Mouse (Mus musculus): Measurements from ENCODE around the gene 4930555G01Rik. TPM values are rescaled to one million over a fixed set of nuclear protein-coding genes. Genes with fewer than 3 reads are reported as not detected.
"Not testable (repeated sequence)": the region's sequence is repeated elsewhere in the genome, so short reads cannot be mapped to it uniquely, and the experiment has no call there.

The 4930555G01Rik gene
- total RNA-seq (2012; rRNA removed) = not detected in 2 replicates
- not detected for polyA plus RNA-seq (2012; ENCODE audit: insufficient read depth in 1 of 2, insufficient read length in 2 of 2, low read depth in 1 of 2, low replicate concordance in 2 of 2, missing spikeins in 1 of 2)

DNA sequence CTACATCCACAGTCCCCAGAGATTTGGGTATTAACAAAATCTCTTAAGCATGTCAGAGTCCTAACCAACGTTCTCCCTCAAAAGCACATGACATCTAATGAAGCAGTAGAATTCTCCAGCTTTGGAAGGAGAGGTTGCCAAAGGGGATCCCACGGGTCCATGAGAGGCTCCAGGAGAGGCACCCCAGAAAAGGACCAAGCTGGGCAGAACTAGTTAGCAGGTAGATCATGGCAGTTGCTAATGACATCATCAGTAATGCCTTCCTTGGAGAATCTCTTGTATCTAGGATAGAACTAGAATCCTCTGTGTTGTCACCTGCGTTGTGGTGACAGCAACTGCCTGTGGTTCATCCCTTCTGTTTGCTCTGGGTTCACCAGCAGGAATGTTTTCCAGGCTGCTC, at the start of gene 4930555G01Rik:
4930555G01Rik (plus strand) TSS at position 301 of the 400 bp plus-strand sequence.
- not testable (repeated sequence) for H3K27ac ChIP-seq (ENCODE audit: control insufficient read depth, low read depth, low read length); H3K79me2 ChIP-seq (ENCODE audit: control insufficient read depth, insufficient read depth, low read length, poor library complexity); H3K36me3 ChIP-seq (ENCODE audit: control insufficient read depth in 1 of 2, insufficient read depth in 2 of 2, low read length in 2 of 2)

DNA sequence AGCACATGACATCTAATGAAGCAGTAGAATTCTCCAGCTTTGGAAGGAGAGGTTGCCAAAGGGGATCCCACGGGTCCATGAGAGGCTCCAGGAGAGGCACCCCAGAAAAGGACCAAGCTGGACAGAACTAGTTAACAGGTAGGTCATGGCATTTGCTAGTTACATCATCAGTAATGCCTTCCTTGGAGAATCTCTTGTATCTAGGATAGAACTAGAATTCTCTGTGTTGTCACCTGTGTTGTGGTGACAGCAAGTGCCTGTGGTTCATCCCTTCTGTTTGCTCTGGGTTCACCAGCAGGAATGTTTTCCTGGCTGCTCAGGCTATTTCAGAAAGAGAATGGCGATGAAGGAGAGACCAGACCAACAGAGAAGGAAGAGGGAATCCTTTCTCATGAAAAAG, 34.8 kb upstream of the 4930555G01Rik start, which contains the start of gene Gm3298:
Gm3298 (plus strand) TSS at position 301 of the 400 bp plus-strand sequence.
- not testable (repeated sequence) for DNase-seq (ENCODE audit: low read depth, low spot score); H3K4me3 ChIP-seq (ENCODE audit: control insufficient read depth in 1 of 2, insufficient read depth in 1 of 2, low read depth in 2 of 2, low read length in 2 of 2); H3K27ac ChIP-seq (ENCODE audit: control insufficient read depth, low read depth, low read length); H3K4me1 ChIP-seq (ENCODE audit: control insufficient read depth in 1 of 2, insufficient read depth in 2 of 2, low read length in 2 of 2); H3K9me3 ChIP-seq (replicated peaks; ENCODE audit: insufficient read depth, low read length); H3K9ac ChIP-seq (ENCODE audit: control insufficient read depth, low read depth, low read length, poor library complexity, severe bottlenecking); H3K36me3 ChIP-seq (ENCODE audit: control insufficient read depth in 1 of 2, insufficient read depth in 2 of 2, low read length in 2 of 2); H3K79me2 ChIP-seq (ENCODE audit: control insufficient read depth, insufficient read depth, low read length, poor library complexity); H3K27me3 ChIP-seq (ENCODE audit: control insufficient read depth in 1 of 2, insufficient read depth in 2 of 2, low read length in 2 of 2)

More for the DNA sequence above, at the start of gene 4930555G01Rik:
- not testable (repeated sequence) for DNase-seq (ENCODE audit: low read depth, low spot score); H3K27me3 ChIP-seq (ENCODE audit: control insufficient read depth in 1 of 2, insufficient read depth in 2 of 2, low read length in 2 of 2); H3K9ac ChIP-seq (ENCODE audit: control insufficient read depth, low read depth, low read length, poor library complexity, severe bottlenecking); H3K9me3 ChIP-seq (replicated peaks; ENCODE audit: insufficient read depth, low read length); H3K4me3 ChIP-seq (ENCODE audit: control insufficient read depth in 1 of 2, insufficient read depth in 1 of 2, low read depth in 2 of 2, low read length in 2 of 2); H3K4me1 ChIP-seq (ENCODE audit: control insufficient read depth in 1 of 2, insufficient read depth in 2 of 2, low read length in 2 of 2)

DNA sequence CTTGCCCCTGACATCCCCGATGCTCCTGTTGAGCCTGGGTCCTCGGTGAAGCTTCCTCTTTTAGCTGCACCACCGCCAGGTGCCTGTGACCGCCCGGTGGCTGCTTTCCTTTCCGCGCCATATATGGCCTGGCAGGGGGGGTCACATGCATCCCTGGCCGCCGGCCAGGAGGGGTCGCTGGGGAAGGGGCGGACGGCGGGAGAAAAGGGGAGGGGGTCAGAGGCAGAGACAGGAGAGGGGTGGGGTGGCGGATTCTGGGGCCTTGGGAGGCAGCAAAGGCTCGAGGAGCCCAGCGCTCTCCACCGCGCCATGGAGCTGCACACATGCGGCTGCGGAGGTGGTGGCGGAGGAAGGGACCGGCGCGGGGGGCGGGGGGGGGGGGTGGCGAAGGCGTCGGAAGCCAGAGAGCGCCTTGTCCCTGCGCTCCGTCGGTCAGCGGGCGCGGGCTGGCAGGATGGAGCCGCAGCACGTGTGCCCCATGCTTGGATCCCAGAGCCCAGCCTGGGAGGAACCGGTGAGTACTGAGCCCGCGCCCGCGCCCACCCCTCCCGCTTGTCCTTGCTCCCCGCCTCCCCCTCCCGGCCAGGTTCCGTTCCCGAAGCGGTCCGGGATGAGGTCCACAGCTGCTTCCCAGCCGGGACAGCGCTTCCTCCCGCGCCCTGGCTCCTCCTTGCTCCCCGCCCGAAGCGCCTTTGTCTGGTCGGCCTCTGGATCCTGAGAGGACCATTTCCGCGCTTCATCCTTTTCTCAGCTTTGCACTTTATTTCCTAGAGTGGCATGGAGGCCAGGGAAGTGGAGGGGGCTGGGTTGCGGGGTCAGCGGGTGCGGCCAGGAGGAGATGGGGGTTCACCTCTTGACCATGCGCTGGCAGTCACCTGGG, 20.4 kb downstream of the 4930555G01Rik start, which contains the start of gene Gm8281:
Gm8281 (plus strand) TSS at position 430 of the 880 bp plus-strand sequence.
- not testable (repeated sequence) for H3K9me3 ChIP-seq (replicated peaks; ENCODE audit: insufficient read depth, low read length); H3K79me2 ChIP-seq (ENCODE audit: control insufficient read depth, insufficient read depth, low read length, poor library complexity); H3K9ac ChIP-seq (ENCODE audit: control insufficient read depth, low read depth, low read length, poor library complexity, severe bottlenecking); H3K27ac ChIP-seq (ENCODE audit: control insufficient read depth, low read depth, low read length); H3K4me3 ChIP-seq (ENCODE audit: control insufficient read depth in 1 of 2, insufficient read depth in 1 of 2, low read depth in 2 of 2, low read length in 2 of 2); DNase-seq (ENCODE audit: low read depth, low spot score); H3K4me1 ChIP-seq (ENCODE audit: control insufficient read depth in 1 of 2, insufficient read depth in 2 of 2, low read length in 2 of 2); H3K36me3 ChIP-seq (ENCODE audit: control insufficient read depth in 1 of 2, insufficient read depth in 2 of 2, low read length in 2 of 2); H3K27me3 ChIP-seq (ENCODE audit: control insufficient read depth in 1 of 2, insufficient read depth in 2 of 2, low read length in 2 of 2)

Other genes starting within 250 kb of the 4930555G01Rik start
- gene Gm3269, start 212.5 kb upstream of the 4930555G01Rik start, total RNA-seq (2012; rRNA removed) = not detected in 2 replicates
- gene Gm3269, start 212.5 kb upstream of the 4930555G01Rik start, polyA plus RNA-seq (2012; ENCODE audit: insufficient read depth in 1 of 2, insufficient read length in 2 of 2, low read depth in 1 of 2, low replicate concordance in 2 of 2, missing spikeins in 1 of 2) = not detected
- not detected in 2 replicates for gene Gm3264, start 195.1 kb upstream of the 4930555G01Rik start, total RNA-seq (2012; rRNA removed)
- not detected for gene Gm3264, start 195.1 kb upstream of the 4930555G01Rik start, polyA plus RNA-seq (2012; ENCODE audit: insufficient read depth in 1 of 2, insufficient read length in 2 of 2, low read depth in 1 of 2, low replicate concordance in 2 of 2, missing spikeins in 1 of 2)
- not detected in 2 replicates for gene Gm3278, start 158.2 kb upstream of the 4930555G01Rik start, total RNA-seq (2012; rRNA removed)
- gene Gm3278, start 158.2 kb upstream of the 4930555G01Rik start, polyA plus RNA-seq (2012; ENCODE audit: insufficient read depth in 1 of 2, insufficient read length in 2 of 2, low read depth in 1 of 2, low replicate concordance in 2 of 2, missing spikeins in 1 of 2) = not detected
- not detected in 2 replicates for gene Gm8297, start 66.7 kb upstream of the 4930555G01Rik start, total RNA-seq (2012; rRNA removed)
- not detected for gene Gm8297, start 66.7 kb upstream of the 4930555G01Rik start, polyA plus RNA-seq (2012; ENCODE audit: insufficient read depth in 1 of 2, insufficient read length in 2 of 2, low read depth in 1 of 2, low replicate concordance in 2 of 2, missing spikeins in 1 of 2)
- not detected in 2 replicates for gene Gm3298, start 34.7 kb upstream of the 4930555G01Rik start, total RNA-seq (2012; rRNA removed)
- not detected for gene Gm3298, start 34.7 kb upstream of the 4930555G01Rik start, polyA plus RNA-seq (2012; ENCODE audit: insufficient read depth in 1 of 2, insufficient read length in 2 of 2, low read depth in 1 of 2, low replicate concordance in 2 of 2, missing spikeins in 1 of 2)
- gene Gm8281, start 20.4 kb downstream of the 4930555G01Rik start, total RNA-seq (2012; rRNA removed) = not detected in 2 replicates
- not detected for gene Gm8281, start 20.4 kb downstream of the 4930555G01Rik start, polyA plus RNA-seq (2012; ENCODE audit: insufficient read depth in 1 of 2, insufficient read length in 2 of 2, low read depth in 1 of 2, low replicate concordance in 2 of 2, missing spikeins in 1 of 2)
- gene Gm8279, start 80.9 kb downstream of the 4930555G01Rik start, total RNA-seq (2012; rRNA removed) = not detected in 2 replicates
- not detected for gene Gm8279, start 80.9 kb downstream of the 4930555G01Rik start, polyA plus RNA-seq (2012; ENCODE audit: insufficient read depth in 1 of 2, insufficient read length in 2 of 2, low read depth in 1 of 2, low replicate concordance in 2 of 2, missing spikeins in 1 of 2)
- gene Gm3317, start 113.9 kb downstream of the 4930555G01Rik start, total RNA-seq (2012; rRNA removed) = not detected in 2 replicates
- gene Gm3317, start 113.9 kb downstream of the 4930555G01Rik start, polyA plus RNA-seq (2012; ENCODE audit: insufficient read depth in 1 of 2, insufficient read length in 2 of 2, low read depth in 1 of 2, low replicate concordance in 2 of 2, missing spikeins in 1 of 2) = not detected
- gene Gm8271, start 135.2 kb downstream of the 4930555G01Rik start, total RNA-seq (2012; rRNA removed) = not detected in 2 replicates
- not detected for gene Gm8271, start 135.2 kb downstream of the 4930555G01Rik start, polyA plus RNA-seq (2012; ENCODE audit: insufficient read depth in 1 of 2, insufficient read length in 2 of 2, low read depth in 1 of 2, low replicate concordance in 2 of 2, missing spikeins in 1 of 2)
- gene Gm3526, start 210.0 kb downstream of the 4930555G01Rik start, total RNA-seq (2012; rRNA removed) = not detected in 2 replicates
- gene Gm3526, start 210.0 kb downstream of the 4930555G01Rik start, polyA plus RNA-seq (2012; ENCODE audit: insufficient read depth in 1 of 2, insufficient read length in 2 of 2, low read depth in 1 of 2, low replicate concordance in 2 of 2, missing spikeins in 1 of 2) = not detected

Data from MEL (cell line).